Mouse (Mus musculus): ENCODE data around the gene Zfp648. TPM values are rescaled to one million over a fixed set of nuclear protein-coding genes. Genes with fewer than 3 reads are reported as not detected.
A peak's percentile ranks its signal among the peaks of the same experiment; 100 is the strongest.

Zfp648 gene
- polyA plus RNA-seq, 1 experiment from 2014 or later, result 0.41 TPM

- Histone ChIP-seq H3K36me3 (ENCODE audit: control insufficient read depth, insufficient read depth, low read length) (no peaks in the 10 kb centered on the region), H3K27ac (ENCODE audit: low read depth, low read length) (no peak overlapping the region), H3K9ac (ENCODE audit: low read length) (no peak overlapping the region), H3K4me1 (ENCODE audit: control insufficient read depth, insufficient read depth, low read length) (no peaks in the 10 kb centered on the region), H3K4me2 (ENCODE audit: low read length) (no peak overlapping the region), H3K27me3 (replicated peaks; ENCODE audit: control insufficient read depth, insufficient read depth, low read length) (no peaks in the 10 kb centered on the region), H3K9me3 (replicated peaks; ENCODE audit: control insufficient read depth, low read length) (no peaks in the 10 kb centered on the region), H3K4me3 (ENCODE audit: low read depth, low read length) (no peak overlapping the region)
- DNase-seq (ENCODE audit: low spot score), result peak; percentile 23
- ATAC-seq, result no peak
Observed at GRCm38 (mm10) chr1:154238876-154239275, 37.9 kb downstream of the Zfp648 start.

- Histone ChIP-seq H3K4me3 (ENCODE audit: low read depth, low read length) (no peak overlapping the region), H3K4me1 (ENCODE audit: control insufficient read depth, insufficient read depth, low read length) (no peaks in the 10 kb centered on the region), H3K9ac (ENCODE audit: low read length) (no peak overlapping the region), H3K9me3 (replicated peaks; ENCODE audit: control insufficient read depth, low read length) (no peaks in the 10 kb centered on the region), H3K36me3 (ENCODE audit: control insufficient read depth, insufficient read depth, low read length) (no peaks in the 10 kb centered on the region), H3K27me3 (replicated peaks; ENCODE audit: control insufficient read depth, insufficient read depth, low read length) (no peaks in the 10 kb centered on the region), H3K27ac (ENCODE audit: low read depth, low read length) (no peak overlapping the region), H3K4me2 (ENCODE audit: low read length) (no peak overlapping the region)
- DNase-seq (ENCODE audit: low spot score) (no peak), ATAC-seq (no peak)
- 85% methylated on average over 2 of the region's 2 CpGs for WGBS
Observed at GRCm38 (mm10) chr1:154251186-154251585, 50.2 kb downstream of the Zfp648 start.

- Histone ChIP-seq H3K4me3 (ENCODE audit: low read depth, low read length) (no peak overlapping the region), H3K9ac (ENCODE audit: low read length) (no peak overlapping the region), H3K27ac (ENCODE audit: low read depth, low read length) (no peak overlapping the region), H3K27me3 (replicated peaks; ENCODE audit: control insufficient read depth, insufficient read depth, low read length) (no peaks in the 10 kb centered on the region), H3K4me2 (ENCODE audit: low read length) (no peak overlapping the region), H3K36me3 (ENCODE audit: control insufficient read depth, insufficient read depth, low read length) (no peaks in the 10 kb centered on the region), H3K9me3 (replicated peaks; ENCODE audit: control insufficient read depth, low read length) (no peaks in the 10 kb centered on the region), H3K4me1 (ENCODE audit: control insufficient read depth, insufficient read depth, low read length) (no peaks in the 10 kb centered on the region)
- 70% methylated on average over 5 of the region's 5 CpGs for WGBS
- DNase-seq (ENCODE audit: low spot score), result no peak
- ATAC-seq, result no peak
Observed at GRCm38 (mm10) chr1:154252739-154253138, 51.8 kb downstream of the Zfp648 start.

Measured in forebrain, embryonic 14.5 days (tissue).